Mouse (Mus musculus): ENCODE results near the gene Dclk2. TPM values are rescaled to one million over a fixed set of nuclear protein-coding genes. Genes with fewer than 3 reads are reported as not detected.
A peak's percentile ranks its signal among the peaks of the same experiment; 100 is the strongest.

The Dclk2 gene
- total RNA-seq, 2 experiments from 2014 or later = 0.62 to 1.4 TPM

- no peak for ATAC-seq (replicated peaks; ENCODE audit: poor library complexity)
These were observed 116.4 kb downstream of the Dclk2 start for GRCm38 (mm10) chr3:86804265-86804664.

GRCm38 (mm10) chr3:86802825-86803224, 117.8 kb downstream of the Dclk2 start:
- no peak for ATAC-seq (replicated peaks; ENCODE audit: poor library complexity)

- ATAC-seq (replicated peaks; ENCODE audit: poor library complexity) = no peak
These were observed 119.8 kb downstream of the Dclk2 start for GRCm38 (mm10) chr3:86800841-86801240.

- peak; percentile 93 for ATAC-seq (replicated peaks; ENCODE audit: poor library complexity)
These were observed 121.6 kb downstream of the Dclk2 start for GRCm38 (mm10) chr3:86799041-86799440.

- no peak for ATAC-seq (replicated peaks; ENCODE audit: poor library complexity)
These were observed 122.7 kb downstream of the Dclk2 start for GRCm38 (mm10) chr3:86797871-86798460.

GRCm38 (mm10) chr3:86796716-86797115, 123.9 kb downstream of the Dclk2 start:
- ATAC-seq (replicated peaks; ENCODE audit: poor library complexity) = peak; percentile 51

- no peak for ATAC-seq (replicated peaks; ENCODE audit: poor library complexity)
These were observed 126.9 kb downstream of the Dclk2 start for GRCm38 (mm10) chr3:86793720-86794191.

GRCm38 (mm10) chr3:86793264-86793663, 127.4 kb downstream of the Dclk2 start:
- ATAC-seq (replicated peaks; ENCODE audit: poor library complexity) = no peak

GRCm38 (mm10) chr3:86789752-86790151, 130.9 kb downstream of the Dclk2 start:
- ATAC-seq (replicated peaks; ENCODE audit: poor library complexity) = no peak

- ATAC-seq (replicated peaks; ENCODE audit: poor library complexity) = peak; percentile 81
These were observed 131.9 kb downstream of the Dclk2 start for GRCm38 (mm10) chr3:86788711-86789110.

- no peak for ATAC-seq (replicated peaks; ENCODE audit: poor library complexity)
These were observed 133.1 kb downstream of the Dclk2 start for GRCm38 (mm10) chr3:86787423-86788123.

GRCm38 (mm10) chr3:86786845-86787351, 133.8 kb downstream of the Dclk2 start:
- no peak for ATAC-seq (replicated peaks; ENCODE audit: poor library complexity)

- no peak for ATAC-seq (replicated peaks; ENCODE audit: poor library complexity)
These were observed 134.4 kb downstream of the Dclk2 start for GRCm38 (mm10) chr3:86786280-86786679.

GRCm38 (mm10) chr3:86784930-86785329, 135.7 kb downstream of the Dclk2 start:
- no peak for ATAC-seq (replicated peaks; ENCODE audit: poor library complexity)

GRCm38 (mm10) chr3:86784051-86784450, 136.6 kb downstream of the Dclk2 start:
- ATAC-seq (replicated peaks; ENCODE audit: poor library complexity) = no peak

GRCm38 (mm10) chr3:86779704-86780103, 140.9 kb downstream of the Dclk2 start:
- peak; percentile 27; the same call in 1 of the 2 replicates for ATAC-seq (replicated peaks; ENCODE audit: poor library complexity)

GRCm38 (mm10) chr3:86775444-86775828, 145.2 kb downstream of the Dclk2 start:
- no peak for ATAC-seq (replicated peaks; ENCODE audit: poor library complexity)

GRCm38 (mm10) chr3:86774566-86775443, 145.8 kb downstream of the Dclk2 start:
- peak; percentile 92 for ATAC-seq (replicated peaks; ENCODE audit: poor library complexity)

GRCm38 (mm10) chr3:86768969-86769368, 151.7 kb downstream of the Dclk2 start:
- ATAC-seq (replicated peaks; ENCODE audit: poor library complexity) = no peak

- no peak for ATAC-seq (replicated peaks; ENCODE audit: poor library complexity)
These were observed 152.1 kb downstream of the Dclk2 start for GRCm38 (mm10) chr3:86768553-86768952.

GRCm38 (mm10) chr3:86762456-86762855, 158.2 kb downstream of the Dclk2 start:
- no peak for ATAC-seq (replicated peaks; ENCODE audit: poor library complexity)
